Mouse (Mus musculus): Measurements from ENCODE around the gene Sem1.
"Not testable (repeated sequence)": the region's sequence is repeated elsewhere in the genome, so short reads cannot be mapped to it uniquely, and the experiment has no call there.

The Sem1 gene

GRCm38 (mm10) chr6:6578304-6579149, at the start of gene Sem1:
Sem1 (minus strand) TSS chr6:6578663.
- DNase-seq (ENCODE audit: extremely low read depth, low read depth) = peak; percentile 83

- no peak for DNase-seq (ENCODE audit: extremely low read depth, low read depth)
These were observed 44.6 kb upstream of the Sem1 start for GRCm38 (mm10) chr6:6622846-6623749.

GRCm38 (mm10) chr6:6603561-6604544, 25.4 kb upstream of the Sem1 start:
- no peak for DNase-seq (ENCODE audit: extremely low read depth, low read depth)

- no peak for DNase-seq (ENCODE audit: extremely low read depth, low read depth)
These were observed 7.8 kb upstream of the Sem1 start for GRCm38 (mm10) chr6:6586313-6586712.

GRCm38 (mm10) chr6:6581849-6582248, 3.4 kb upstream of the Sem1 start:
- no peak for DNase-seq (ENCODE audit: extremely low read depth, low read depth)

GRCm38 (mm10) chr6:6577741-6578284, 650 bp downstream of the Sem1 start:
- DNase-seq (ENCODE audit: extremely low read depth, low read depth) = peak; percentile 55

- no peak for DNase-seq (ENCODE audit: extremely low read depth, low read depth)
These were observed 1.2 kb downstream of the Sem1 start for GRCm38 (mm10) chr6:6577291-6577690.

- no peak for DNase-seq (ENCODE audit: extremely low read depth, low read depth)
These were observed 2.7 kb downstream of the Sem1 start for GRCm38 (mm10) chr6:6575796-6576195.

- no peak for DNase-seq (ENCODE audit: extremely low read depth, low read depth)
These were observed 10.0 kb downstream of the Sem1 start for GRCm38 (mm10) chr6:6568436-6568835.

- no peak for DNase-seq (ENCODE audit: extremely low read depth, low read depth)
These were observed 14.8 kb downstream of the Sem1 start for GRCm38 (mm10) chr6:6563691-6564090.

- DNase-seq (ENCODE audit: extremely low read depth, low read depth) = no peak
These were observed 15.7 kb downstream of the Sem1 start for GRCm38 (mm10) chr6:6562716-6563115.

- no peak for DNase-seq (ENCODE audit: extremely low read depth, low read depth)
These were observed 20.8 kb downstream of the Sem1 start for GRCm38 (mm10) chr6:6557647-6558046.

- no peak for DNase-seq (ENCODE audit: extremely low read depth, low read depth)
These were observed 26.5 kb downstream of the Sem1 start for GRCm38 (mm10) chr6:6552006-6552405.

- DNase-seq (ENCODE audit: extremely low read depth, low read depth) = no peak
These were observed 30.5 kb downstream of the Sem1 start for GRCm38 (mm10) chr6:6547997-6548396.

- DNase-seq (ENCODE audit: extremely low read depth, low read depth) = no peak
These were observed 34.2 kb downstream of the Sem1 start for GRCm38 (mm10) chr6:6544255-6544645.

- no peak for DNase-seq (ENCODE audit: extremely low read depth, low read depth)
These were observed 34.7 kb downstream of the Sem1 start for GRCm38 (mm10) chr6:6543606-6544254.

- DNase-seq (ENCODE audit: extremely low read depth, low read depth) = peak; percentile 74
These were observed 36.3 kb downstream of the Sem1 start for GRCm38 (mm10) chr6:6542133-6542532.

GRCm38 (mm10) chr6:6536781-6537466, 41.5 kb downstream of the Sem1 start:
- no peak for DNase-seq (ENCODE audit: extremely low read depth, low read depth)

GRCm38 (mm10) chr6:6536359-6536758, 42.1 kb downstream of the Sem1 start:
- DNase-seq (ENCODE audit: extremely low read depth, low read depth) = not testable (repeated sequence)
